Mouse (Mus musculus) adipose tissue, adult 10 weeks (tissue): ENCODE results near the gene Zfp109. TPM values are rescaled to one million over a fixed set of nuclear protein-coding genes. Genes with fewer than 3 reads are reported as not detected.

Experiments
- polyA plus RNA-seq: library from polyadenylated mRNA; stranded (reverse); fragments of 350-450 nt; fragmentation: Illumina TruSeq; extraction: RNeasy Lipid Tissue Mini Kit (QIAGEN cat#74804); gene quantifications from one replicate; pipeline ENCODE4 v1.2.3, GENCODE M21; 2014; ENCODE audit warnings: low read depth, low replicate concordance

Zfp109 gene
- 1.8 TPM for polyA plus RNA-seq

DNA sequence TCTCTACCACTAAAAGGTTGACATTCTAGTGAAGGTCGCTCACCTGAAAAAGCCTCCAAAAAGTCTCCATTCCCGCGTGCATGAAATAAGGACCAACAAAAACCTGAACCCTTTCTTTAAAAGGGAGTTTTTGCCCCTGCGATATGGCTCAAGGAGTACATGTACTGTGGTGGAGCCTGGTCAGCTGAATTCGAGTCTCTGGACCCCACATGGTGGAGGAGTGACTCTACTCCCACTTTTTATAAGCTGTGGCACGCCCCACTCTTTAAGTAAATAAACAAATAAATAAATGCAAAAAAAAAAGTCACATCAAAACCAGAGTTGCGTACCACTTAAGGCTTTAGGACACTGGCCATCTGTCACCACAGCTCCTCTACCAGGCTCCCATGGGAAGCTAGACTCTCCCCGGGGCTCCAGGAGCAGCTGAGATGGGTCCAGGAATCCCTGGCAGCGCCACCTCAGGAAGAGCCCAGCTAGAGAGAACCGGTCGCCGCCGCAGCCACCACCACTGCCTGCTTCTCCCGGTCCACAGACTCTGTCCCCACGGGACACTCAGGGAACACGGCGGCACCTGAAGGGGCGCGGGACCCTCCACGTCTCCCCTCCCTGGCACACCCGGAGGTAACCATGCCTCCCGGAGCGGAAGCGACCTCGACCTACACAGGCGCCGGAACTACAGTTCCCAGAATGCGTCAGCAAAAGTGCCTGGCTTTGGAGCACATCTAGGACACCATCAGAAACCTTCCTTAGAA lies at the start of gene Zfp109:
Gene Zfp109, minus strand, starts transcription at position 521 of the 752 bp plus-strand sequence.

DNA sequence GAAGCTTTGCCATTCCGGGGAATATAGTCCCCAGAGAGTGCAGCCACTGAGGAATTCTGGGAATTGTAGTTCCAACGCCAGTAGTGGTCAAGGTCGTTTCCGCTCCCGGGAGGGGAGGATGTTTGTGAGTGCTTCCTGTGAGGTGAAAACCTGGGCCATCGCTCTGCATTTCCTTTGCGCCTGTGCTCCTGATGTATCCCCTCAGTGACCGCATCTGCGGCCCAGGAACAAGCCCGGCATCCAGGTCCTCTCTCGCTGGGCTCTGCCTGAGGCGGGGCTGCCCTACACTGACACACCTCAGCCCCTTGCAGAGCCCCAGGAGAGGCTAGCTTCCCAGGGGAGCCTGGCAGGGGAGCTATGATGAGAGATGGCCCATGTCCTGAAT lies 32.9 kb upstream of the Zfp109 start, which contains the start of gene Zfp93:
Gene Zfp93, plus strand, starts transcription at position 133 of the 385 bp plus-strand sequence.

DNA sequence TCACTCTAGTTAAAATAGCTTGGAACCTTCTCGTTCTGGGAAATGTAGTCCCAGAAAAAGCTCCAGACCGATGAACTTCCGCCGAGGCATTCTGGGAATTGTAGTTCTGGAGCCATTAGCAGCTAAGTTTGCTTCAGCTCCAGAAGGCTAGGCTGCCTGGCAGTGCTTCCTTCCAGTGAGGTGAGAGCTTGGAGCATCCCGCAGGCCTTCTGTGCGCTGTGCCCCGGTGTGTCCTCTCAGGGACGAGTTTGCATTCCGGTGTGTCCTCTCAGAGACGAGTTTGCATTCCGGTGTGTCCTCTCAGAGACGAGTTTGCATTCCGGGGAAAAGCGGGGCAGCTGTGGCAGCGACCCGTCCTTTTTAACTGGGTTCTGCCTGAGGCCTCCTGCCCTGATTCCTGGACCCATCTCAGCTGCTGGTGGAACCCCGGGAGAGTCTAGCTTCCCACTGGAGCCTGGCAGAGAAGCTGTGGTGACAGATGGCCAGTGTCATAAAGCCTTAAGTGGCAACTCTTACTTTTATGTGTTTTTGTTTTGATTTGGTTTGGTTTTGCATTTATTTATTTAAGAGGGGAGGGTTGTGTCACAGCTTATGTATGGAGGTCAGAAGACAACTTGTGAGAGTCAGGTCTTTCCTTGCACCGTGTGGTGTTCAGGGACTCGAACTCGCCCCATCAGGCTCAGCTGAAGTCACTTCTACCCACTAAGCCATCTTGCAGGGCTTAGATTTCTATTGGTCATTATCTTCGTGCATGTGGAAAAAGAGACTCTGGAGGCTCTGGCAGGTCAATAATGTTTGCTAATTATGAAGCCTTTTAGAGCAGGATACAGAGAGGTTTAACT lies 17.5 kb upstream of the Zfp109 start, which contains the start of gene Zfp108:
Gene Zfp108, plus strand, starts transcription at position 162 of the 842 bp plus-strand sequence.

DNA sequence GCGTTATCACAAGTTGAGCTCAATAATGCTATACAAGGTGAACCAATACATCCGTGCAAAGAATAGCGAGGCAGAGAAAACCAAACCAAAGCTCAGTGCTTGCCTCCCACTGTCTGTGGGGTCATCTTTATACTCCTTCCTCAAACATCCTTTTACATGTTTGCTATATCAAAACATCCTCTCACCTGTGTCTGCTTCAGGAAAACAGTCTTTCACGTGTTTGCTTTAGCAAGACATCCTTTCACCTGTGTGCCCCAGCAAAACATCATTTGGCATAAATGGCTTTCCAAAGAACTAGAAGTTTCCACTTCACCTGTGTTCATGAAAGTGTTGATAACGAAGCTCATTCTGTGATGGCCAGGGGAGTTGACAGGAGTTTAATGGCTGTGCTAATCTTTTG lies 26.0 kb downstream of the Zfp109 start, which contains the start of gene Zfp111:
Gene Zfp111, minus strand, starts transcription at position 101 of the 400 bp plus-strand sequence.

Other genes with a start within 250 kb of the Zfp109 start
- gene V1rd19, start 235.9 kb downstream of the Zfp109 start, polyA plus RNA-seq = not detected
- gene Vmn1r183, start 184.3 kb downstream of the Zfp109 start, polyA plus RNA-seq = not detected
- gene Zfp180, start 155.6 kb downstream of the Zfp109 start, polyA plus RNA-seq = 12.1 TPM
- gene Zfp112, start 125.2 kb downstream of the Zfp109 start, polyA plus RNA-seq = 4.6 TPM
- gene Zfp235, start 103.4 kb downstream of the Zfp109 start, polyA plus RNA-seq = 6.9 TPM
- 0.34 TPM for gene Zfp114, start 62.5 kb downstream of the Zfp109 start, polyA plus RNA-seq
- 5.2 TPM for gene Zfp111, start 26.1 kb downstream of the Zfp109 start, polyA plus RNA-seq
- gene Zfp108, start 17.2 kb upstream of the Zfp109 start, polyA plus RNA-seq = 2.3 TPM
- gene Zfp93, start 32.9 kb upstream of the Zfp109 start, polyA plus RNA-seq = 4.3 TPM
- 12.2 TPM for gene Zfp61, start 63.7 kb upstream of the Zfp109 start, polyA plus RNA-seq
- gene Zfp94, start 79.1 kb upstream of the Zfp109 start, polyA plus RNA-seq = 6.8 TPM
- 3.5 TPM for gene Tescl, start 96.4 kb upstream of the Zfp109 start, polyA plus RNA-seq
- not detected for gene Lypd5, start 111.6 kb upstream of the Zfp109 start, polyA plus RNA-seq
- 6.2 TPM for gene Kcnn4, start 132.7 kb upstream of the Zfp109 start, polyA plus RNA-seq
- gene Smg9, start 162.1 kb upstream of the Zfp109 start, polyA plus RNA-seq = 26.5 TPM
- gene Irgc1, start 214.7 kb upstream of the Zfp109 start, polyA plus RNA-seq = 18.3 TPM
- gene Plaur, start 224.9 kb upstream of the Zfp109 start, polyA plus RNA-seq = 6.9 TPM
- gene Cadm4, start 244.5 kb upstream of the Zfp109 start, polyA plus RNA-seq = 5.4 TPM